Mouse (Mus musculus) cerebellum, adult 11-12 months (tissue): ENCODE results near the gene Hccs.
"Not testable (repeated sequence)": the region's sequence is repeated elsewhere in the genome, so short reads cannot be mapped to it uniquely, and the experiment has no call there.

Experiments
- DNase-seq: peaks from one replicate; pipeline ENCODE4 v3.0.0; 2022

Gene Hccs

DNA sequence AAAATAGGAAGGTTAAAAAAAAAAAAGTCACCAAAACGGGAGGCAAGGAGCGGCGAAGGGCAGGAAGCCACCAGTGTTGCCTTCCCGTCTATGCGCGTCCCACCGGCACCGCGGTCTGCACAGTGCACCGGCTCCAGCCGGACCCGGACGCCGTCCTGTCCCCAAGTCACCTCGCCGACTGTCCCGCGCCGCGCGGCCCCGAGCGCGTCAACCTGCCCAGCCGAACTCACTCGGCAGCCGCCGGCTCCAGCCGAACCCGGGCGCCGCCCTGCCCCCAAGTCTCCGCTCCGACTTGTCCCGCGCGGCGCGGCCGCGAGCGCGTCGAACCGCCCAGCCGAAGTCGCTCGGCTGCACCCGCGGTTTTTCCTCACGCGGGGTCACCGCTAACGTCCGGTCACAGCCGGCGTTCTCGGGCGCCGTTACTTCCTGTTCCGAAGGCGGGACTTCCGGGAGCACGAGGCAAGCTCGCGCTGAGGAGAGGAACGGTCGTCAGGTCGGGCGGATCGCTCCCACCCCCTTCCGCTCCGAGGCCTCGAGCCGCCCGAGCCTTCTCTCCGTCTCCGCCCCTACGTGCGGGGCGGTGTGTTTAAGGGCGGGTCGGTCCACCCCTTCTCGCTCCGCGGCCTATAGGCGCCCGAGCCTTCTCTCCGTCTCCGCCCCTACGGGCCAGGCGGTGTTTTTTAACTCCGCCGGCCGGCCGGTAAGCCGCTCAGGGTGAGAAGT is at the start of gene Hccs:
Gene Hccs (minus strand): TSS at position 428 of the 723 bp plus-strand sequence.
- DNase-seq: peak; percentile 91

DNA sequence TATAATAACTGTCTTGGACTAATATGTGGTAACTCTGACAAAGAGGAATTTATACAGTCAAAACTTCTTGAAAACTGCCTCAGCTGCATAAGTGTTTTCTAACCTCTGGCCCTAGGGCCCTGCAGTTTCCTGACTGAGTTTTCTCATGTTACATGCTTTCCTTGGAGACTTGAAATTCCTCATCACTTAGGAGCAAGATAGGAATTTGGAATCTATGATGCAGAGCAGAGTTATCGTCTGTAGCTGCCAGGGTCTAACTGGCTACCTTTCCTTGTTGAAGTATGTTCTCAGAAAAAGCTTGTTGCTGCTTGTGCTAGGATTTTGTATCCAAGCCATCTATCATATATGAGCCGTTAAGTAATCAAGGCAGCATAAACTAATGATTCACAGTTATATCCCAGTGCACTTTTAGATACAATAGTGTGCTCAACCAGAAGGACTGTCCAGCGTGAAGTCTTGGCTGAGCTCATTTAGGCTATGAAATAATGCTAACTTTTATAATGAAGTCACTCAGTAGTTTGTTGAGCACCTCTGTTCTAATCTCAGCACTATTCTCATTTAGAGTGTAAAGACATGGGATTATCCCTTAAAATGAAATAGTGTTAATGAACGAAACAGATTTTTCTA is 37.1 kb upstream of the Hccs start:
- DNase-seq: no peak

DNA sequence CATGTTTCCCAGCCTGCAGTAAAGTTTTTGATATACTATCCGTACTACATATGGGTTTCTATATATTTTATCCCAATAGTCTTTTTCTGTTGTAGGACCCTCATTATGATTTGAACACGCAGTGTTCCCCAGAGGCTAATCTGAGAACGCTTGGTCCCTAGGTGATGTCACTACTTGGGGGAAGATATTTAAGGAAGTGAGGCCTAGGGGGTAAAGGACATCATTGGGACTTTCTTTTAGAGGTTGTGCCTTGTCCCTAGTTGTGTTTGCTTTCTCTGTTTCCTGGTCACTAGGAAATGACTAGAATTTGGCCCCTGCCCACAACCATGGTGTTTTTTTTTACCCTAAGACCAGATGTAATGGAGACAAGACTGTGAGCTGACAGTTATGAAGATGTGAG is 18.0 kb upstream of the Hccs start:
- DNase-seq: no peak

DNA sequence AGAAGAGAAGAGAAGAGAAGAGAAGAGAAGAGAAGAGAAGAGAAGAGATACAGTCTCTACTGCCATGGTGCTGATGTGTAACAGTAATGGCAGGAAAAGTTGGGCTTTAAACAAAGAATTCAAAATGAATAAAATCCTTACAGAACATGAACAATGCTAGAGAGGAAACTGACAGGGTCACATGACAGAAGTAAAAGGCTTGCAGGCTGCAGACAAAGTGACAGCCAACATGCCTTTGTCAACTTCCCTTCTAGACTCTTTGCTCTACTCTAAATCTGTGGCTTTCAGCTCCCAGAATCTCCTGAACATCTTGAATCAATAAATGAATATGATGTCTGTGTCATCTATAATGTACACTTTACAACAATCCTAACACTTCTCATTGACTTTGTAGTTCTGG is 17.4 kb upstream of the Hccs start:
- DNase-seq: no peak

DNA sequence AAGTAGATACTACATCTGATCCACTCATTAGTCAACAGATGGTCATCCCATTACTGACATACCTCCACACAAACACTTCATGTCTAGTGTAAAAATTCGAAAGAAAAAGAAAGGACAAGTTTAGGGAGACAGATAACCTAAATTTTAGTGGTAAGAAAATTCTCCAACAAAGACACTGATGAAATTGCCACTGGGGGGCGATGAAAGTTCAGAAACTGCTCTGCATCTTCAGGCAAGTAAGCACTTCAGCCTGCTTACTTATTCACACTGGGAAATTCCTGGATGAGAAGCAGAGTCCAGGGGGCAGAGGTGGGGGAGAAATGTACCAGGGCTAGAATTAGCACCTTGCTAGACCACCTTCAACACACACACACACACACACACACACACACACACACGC is 12.1 kb upstream of the Hccs start:
- DNase-seq: no peak

DNA sequence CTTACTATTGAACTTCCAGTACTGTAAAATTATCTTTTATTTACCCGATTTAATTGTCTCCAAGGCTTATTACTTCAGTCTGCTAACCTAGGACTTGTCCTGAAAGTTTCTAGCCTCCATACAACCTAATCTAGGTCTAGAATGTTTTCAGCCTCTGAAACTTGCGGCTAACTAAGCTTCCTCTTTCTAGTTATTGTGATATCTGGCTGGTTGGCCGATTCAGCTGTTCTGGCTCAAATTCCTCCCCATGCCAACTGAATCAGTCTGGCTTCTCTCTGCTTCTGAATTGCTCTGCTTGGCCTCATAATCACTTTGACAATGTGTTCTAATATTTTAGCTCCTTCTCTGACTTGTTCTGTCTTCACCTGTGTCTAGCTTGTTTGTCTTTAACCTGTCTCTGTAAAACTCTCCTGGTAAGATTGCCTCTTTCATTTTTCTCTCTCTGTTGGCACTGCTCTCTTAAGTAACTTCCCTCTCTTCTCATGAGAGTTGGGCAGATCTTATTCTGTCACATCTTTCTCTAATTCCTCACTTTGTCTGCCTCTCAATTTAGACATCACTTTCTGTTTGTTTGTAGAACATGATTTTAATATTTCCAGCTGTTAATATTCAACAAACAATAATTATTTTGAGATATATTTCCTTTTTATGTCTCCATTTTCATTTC is 5.9 kb upstream of the Hccs start:
- DNase-seq: no peak

DNA sequence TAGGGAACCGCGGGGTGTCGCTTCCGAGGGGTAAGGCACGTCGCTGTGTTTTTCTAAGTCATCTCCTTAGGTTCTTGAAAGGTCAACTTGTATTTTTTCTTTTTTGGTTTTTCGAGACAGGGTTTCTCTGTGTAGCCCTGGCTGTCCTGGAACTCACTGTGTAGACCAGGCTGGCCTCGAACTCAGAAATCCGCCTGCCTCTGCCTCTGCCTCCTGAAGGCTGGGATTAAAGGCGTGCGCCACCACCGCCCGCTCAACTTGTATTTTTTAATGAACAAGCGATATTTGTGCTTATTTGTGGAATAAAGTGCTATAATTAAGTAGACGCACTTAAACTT is 465 bp upstream of the Hccs start:
- DNase-seq: not testable (repeated sequence)

DNA sequence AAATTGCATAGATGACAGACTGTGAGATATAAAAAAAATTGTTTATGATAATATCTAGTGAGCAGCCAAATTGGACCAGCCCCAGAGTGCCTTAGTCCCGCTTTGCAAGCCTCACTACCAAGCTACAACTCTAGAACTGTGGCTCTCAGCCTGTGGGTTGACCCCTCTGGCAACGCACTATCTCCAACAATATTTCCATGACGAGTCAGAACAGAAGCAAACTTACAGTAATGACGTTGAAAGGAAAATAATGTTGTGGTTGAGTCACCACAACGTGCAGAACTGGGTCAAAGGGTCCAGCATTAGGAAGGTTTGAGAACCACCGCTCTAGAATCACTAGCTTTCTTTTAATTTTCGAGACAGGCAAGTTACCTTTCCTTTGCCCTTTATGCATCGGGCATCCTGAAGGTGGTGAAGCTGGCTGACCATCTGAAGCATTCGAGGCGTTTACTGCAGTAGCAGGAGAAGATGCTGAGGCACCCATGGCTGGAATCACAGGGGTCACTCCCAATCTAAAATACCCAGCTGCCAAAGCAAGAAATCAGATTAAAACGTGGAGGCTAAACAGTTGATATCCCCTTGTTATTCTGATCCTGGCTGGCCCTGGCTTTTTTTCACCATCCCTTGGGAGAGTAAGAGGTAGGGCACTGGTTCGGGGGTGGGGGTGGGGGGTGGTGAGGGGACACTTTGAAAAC is 959 bp downstream of the Hccs start:
- DNase-seq: no peak

DNA sequence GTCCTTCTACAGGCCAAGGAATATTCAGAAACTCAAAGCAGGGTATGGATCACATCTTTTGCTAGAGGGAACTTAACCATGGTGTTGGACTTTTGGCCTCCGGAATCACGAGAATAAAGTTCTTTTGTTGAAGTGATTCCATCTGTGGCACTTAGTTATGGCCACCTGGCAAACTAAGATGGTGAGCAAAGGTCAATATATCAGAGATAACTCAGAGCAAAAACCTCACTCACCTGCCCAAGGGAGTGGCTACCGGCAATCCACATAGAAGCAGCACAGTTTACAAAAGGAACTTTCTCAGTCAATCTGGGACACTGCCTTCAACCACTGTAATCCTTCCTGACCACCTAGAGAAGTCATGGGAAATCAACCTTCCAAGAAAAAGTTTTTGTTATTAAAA is 11.6 kb downstream of the Hccs start:
- no peak for DNase-seq

DNA sequence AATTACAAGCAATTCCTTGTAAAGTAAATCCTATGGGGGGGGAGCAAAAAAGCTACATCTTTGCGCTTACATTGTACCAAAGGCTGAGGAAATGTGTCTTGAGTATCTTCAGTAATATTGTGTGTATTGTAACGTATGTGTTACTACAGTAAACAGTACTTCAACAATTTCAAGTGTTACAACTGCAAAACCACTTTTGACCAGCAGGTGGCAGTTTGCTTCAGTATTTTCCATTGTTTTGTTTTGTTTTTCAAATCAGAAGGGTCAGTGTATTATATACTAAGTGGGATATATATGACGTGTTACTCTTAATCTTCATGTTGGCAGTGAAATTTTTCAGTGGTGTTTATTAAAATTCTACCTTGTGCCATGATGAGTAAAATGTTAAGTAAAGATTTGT is 16.2 kb downstream of the Hccs start:
- DNase-seq: no peak

DNA sequence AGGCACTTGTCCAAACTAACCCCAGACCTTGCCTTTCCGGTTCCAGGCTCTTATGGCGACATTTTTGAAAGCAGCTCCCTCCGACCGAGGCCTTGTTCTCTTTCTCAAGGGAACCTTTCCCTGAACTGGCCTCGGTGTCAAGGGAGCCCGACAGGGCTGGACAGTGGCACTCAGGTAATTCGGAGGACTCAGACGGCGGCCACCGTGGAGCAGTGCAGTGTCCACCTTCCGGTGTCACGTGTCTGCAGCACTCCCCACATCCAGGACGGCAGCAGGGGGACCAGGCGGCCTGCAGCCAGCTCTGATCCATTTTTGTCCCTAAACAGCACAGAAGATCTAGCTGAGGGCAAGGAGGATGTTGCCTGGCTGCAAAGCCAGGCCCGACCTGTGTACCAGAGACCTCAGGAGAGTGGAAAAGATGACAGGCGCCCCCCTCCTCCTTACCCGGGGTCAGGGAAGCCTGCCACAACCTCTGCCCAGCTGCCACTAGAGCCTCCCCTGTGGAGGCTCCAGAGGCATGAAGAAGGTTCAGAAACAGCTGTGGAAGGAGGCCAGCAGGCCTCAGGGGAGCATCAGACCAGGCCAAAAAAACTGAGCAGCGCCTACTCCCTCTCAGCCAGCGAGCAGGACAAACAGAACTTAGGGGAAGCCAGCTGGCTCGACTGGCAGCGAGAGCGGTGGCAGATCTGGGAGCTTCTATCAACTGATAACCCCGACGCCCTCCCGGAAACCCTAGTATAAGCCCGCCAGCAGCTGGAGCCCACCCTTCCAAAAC is 17.7 kb downstream of the Hccs start:
- no peak for DNase-seq

DNA sequence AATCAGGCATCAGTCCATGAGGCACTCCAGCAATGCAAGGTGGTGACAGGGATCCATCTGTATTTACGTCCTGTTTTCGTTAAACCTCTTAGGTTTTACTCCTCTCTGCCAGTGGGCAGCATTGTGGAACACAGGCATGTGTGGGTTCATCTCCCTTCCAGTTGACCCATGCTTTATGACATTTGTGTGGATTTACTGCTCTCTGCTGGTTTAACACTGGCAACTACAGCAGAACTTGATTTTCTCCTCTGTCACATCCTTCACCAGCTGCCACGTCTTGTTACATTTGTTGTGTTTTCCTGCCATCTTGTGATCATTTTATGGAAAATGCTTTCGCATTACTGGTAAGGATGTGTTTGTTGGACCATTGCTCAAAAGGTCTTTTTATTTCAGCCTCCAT is 20.6 kb downstream of the Hccs start:
- no peak for DNase-seq

DNA sequence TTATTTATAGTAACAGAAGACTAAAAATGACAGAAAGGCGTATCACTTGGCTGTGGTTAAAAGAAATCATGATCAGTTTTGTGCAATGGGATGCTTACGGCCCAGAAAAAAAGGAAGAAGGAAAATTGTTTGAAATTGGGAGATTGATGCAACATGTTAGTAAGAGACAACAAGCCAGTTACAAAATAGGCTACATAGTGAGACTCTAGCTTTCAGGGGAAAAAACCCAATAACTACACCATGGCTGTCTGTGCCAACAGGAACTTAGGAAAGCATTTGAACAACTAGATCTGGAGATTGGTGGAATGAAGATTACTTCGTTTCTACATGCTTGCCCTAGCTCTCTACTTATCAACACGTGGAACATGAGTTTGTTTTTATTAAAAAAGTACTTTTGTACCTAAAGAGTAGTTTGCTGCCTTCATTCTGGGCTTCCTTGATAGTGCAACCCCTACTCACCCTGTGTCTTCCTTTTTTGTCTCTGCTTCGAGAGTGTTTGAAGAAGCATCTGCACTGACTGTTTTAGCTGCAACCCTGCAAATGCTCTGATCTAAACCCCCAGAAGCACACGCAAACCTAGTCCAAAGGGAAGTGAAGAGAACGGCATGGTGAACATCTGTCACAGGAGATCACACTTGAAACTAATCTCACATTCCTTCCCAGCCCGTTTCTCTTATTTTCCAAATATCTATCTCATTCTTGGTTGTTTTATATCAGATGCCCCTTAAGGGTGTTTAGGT is 56.6 kb downstream of the Hccs start:
- DNase-seq: no peak

DNA sequence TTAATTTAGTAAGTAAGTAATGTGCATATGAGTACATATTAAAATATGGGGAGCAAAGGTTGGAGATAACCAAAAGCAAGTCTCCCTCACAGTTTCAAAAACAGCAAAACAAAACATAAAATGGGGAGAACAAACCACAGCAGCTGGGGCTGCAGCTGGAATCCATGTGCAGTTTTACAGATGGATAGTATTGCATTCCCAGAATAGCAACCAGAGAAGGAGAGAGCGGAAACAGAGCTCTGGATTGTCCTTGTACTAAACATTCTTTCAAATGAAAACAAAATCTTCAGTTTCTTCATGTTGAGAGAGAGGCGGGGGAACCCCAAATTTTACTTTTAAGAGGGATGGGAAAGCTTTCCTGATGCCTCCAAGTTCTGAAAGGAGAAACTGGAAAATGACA is 58.0 kb downstream of the Hccs start:
- DNase-seq: no peak

DNA sequence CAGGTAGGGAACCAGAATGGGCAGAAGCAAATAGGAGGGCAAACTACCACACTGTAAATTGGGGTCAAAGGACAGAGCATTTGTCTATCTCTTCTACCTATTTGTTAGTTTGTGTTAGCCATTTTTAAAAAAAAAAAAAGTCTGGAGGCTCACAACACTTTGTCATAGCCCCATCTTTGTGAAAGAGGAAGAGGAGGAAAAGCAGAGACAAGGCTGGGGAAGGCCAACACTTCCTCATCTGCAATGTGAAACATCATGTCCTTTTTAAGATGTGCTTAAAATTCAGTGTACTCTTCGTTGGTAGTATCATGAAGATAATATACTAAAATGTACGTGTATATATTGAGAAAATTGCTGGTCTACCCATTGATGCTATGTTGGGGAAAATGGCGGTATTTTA is 59.1 kb downstream of the Hccs start:
- DNase-seq: no peak

DNA sequence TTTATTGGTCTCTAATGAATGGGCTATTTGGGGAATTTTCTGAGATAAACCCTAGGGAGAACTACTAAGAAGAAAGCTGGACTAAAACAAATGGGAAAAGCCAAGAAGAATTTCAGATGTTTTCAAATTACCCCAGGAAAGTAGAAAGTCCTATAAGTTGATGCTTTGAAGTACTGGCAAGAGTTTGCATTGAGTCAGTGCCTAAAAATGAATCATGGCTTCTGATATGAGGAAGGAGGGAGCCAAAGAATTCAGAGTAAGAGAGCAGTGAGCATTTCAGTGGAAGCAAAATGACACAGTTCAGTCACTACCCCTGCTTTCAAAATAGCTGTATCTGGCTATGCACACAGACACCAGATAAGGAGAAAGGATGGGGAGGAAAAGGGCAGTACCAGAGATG is 63.4 kb downstream of the Hccs start:
- no peak for DNase-seq

DNA sequence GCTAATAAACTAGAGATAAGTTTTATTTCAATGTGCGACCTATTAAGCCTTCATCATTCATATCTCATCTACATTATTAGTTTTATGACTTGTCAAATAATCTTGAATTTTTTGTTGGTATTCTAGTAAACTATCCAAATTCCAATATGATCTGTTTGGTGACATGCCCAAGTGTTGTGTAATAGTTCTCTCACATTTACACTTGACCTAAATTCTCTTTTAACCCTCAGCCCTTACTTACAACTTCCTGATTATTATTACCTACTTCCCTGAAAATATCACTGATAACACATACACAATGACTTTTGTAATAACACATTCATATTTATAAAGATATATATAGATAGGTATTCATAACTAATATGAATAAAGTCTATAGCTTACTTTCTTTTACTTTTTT is 64.3 kb downstream of the Hccs start:
- DNase-seq: no peak

DNA sequence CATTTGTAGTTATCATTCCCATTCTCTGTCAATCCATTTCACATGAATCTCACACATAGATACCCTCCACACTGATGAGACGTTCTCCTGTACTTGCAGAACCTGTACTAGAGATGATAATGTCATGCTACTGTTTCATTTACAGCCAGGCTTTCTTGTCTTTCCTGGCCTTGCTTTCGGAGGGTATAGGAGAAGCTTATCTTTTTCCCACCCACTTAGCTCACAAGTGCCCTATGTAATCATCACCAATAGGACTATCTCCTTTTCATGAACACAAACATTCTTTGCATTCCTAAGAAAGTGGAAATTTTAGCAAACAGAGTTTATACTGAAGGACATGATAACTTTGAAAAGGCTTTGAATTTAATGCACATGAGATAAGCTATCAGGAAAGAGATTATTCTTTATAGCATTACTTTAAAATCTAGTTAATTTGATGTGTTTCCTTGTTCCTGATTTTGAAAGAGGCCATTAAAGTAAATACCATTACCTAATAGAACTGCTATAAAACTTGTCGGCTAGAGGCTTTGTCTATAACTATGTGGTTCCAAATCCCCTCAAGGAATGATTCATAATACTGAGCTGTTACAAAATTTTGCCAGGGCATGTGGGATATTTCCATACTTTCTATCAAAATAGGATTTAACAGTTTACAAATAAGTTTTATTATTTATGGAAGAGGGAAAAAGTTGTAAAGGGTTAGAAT is 97.7 kb downstream of the Hccs start:
- no peak for DNase-seq

DNA sequence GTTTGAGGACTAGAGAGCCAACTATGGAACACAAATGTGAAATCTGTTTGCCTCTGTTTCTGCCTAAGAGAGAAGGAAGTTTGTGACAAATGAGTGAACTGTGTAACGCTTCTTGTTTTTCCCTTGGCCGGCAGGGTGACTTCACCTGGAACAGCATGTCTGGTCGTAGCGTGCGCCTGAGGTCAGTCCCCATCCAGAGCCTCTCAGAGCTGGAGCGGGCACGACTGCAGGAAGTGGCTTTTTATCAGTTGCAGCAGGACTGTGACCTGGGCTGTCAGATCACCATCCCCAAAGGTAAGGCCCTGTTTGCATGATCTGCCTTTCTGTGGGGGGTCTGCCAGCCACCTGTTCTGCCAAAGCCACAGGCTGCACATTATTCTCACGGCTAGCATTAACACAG is 100.1 kb downstream of the Hccs start:
- no peak for DNase-seq

DNA sequence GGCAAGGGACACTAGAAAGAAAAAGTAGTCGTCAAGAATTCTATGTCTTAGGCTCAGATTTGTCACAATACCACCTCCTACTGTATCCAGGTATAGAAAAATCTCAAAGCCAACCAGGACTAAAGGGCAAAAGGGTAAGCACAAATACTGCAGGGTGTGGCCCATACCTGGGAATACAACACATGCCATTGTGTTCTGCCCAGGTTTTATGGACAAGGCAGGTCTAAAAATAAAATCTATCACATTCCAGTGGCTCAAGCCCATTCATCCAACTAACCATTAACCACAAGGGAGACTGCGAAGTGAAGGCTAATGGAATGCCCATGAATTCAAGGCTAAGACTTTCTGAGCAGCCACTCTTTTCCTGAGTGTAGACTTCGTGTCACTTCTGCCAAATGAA is 110.2 kb downstream of the Hccs start:
- no peak for DNase-seq
